Mouse (Mus musculus) right cerebral cortex, postnatal 10 days (tissue): ENCODE measurements at regions not wholly inside any gene's neighbourhood (a gene's known extent, or its start where the extent isn't known, plus 50 kb on each side); places are given as distances from the start of the nearest gene placed in this dataset.

ENCODE experiments used
- DNase-seq, 2 experiments: peaks; one replicate each; pipeline ENCODE4 v3.0.0; 2021; ENCODE audit warnings: low spot score in 2 of 2

GRCm38 (mm10) chr7:54734039-54734438 is 101.3 kb upstream of the Luzp2 start:
- DNase-seq: peak; percentile 77 to 83

- peak; percentile 28 to 36 for DNase-seq
Observed at GRCm38 (mm10) chr7:54734861-54735260, 100.4 kb upstream of the Luzp2 start.

- DNase-seq: no peak
Observed at GRCm38 (mm10) chr7:54767341-54767740, 68.0 kb upstream of the Luzp2 start.

GRCm38 (mm10) chr7:54768683-54769082 is 66.6 kb upstream of the Luzp2 start:
- DNase-seq: no peak

- peak; percentile 30 to 32 for DNase-seq
Observed at GRCm38 (mm10) chr7:54781939-54782520, 53.3 kb upstream of the Luzp2 start.

- no peak for DNase-seq
Observed at GRCm38 (mm10) chr7:54782604-54783003, 52.7 kb upstream of the Luzp2 start.

- no peak for DNase-seq
Observed at GRCm38 (mm10) chr7:54783550-54784529, 51.5 kb upstream of the Luzp2 start.
